Mouse (Mus musculus): ENCODE data around the gene Pdcd5. TPM values are rescaled to one million over a fixed set of nuclear protein-coding genes. Genes with fewer than 3 reads are reported as not detected.

Pdcd5 gene
- 300 and 302 TPM in 2 replicates for polyA plus RNA-seq (2016; fragmentation: Nextera tagmentation; extraction: Ambion mirVana)

- WGBS: under 1% methylated on average over 64 of the region's 64 CpGs
- H3K4me1 ChIP-seq (replicated peaks): peaks cover 9% of the 10 kb centered on the region
- peak; percentile 98 for DNase-seq (ENCODE audit: low spot score)
- H3K27me3 ChIP-seq (ENCODE audit: insufficient read depth, poor library complexity, severe bottlenecking): no peaks in the 10 kb centered on the region
- H3K4me3 ChIP-seq: peak within 1 kb of the TSS; percentile 98
- H3K9me3 ChIP-seq: no peaks in the 10 kb centered on the region
- H3K27ac ChIP-seq: peak within 1 kb of the TSS; percentile 95
- peaks cover 37% of the 10 kb centered on the region for H3K36me3 ChIP-seq
These were observed at the start of gene Pdcd5 for GRCm38 (mm10) chr7:35647101-35647698. TSS of gene Pdcd5 (minus strand) at chr7:35647521.

- DNase-seq (ENCODE audit: low spot score): no peak
- Histone ChIP-seq H3K4me1 (replicated peaks) (peaks cover 17% of the 10 kb centered on the region), H3K4me3 (no peak overlapping the region), H3K27me3 (ENCODE audit: insufficient read depth, poor library complexity, severe bottlenecking) (no peaks in the 10 kb centered on the region), H3K9me3 (no peaks in the 10 kb centered on the region), H3K36me3 (peaks cover 67% of the 10 kb centered on the region), H3K27ac (no peak overlapping the region)
- WGBS: 94% methylated on average over 12 of the region's 12 CpGs
These were observed 45.3 kb upstream of the Pdcd5 start for GRCm38 (mm10) chr7:35692641-35693040.

- H3K27ac ChIP-seq: no peak overlapping the region; the same call in 1 of the 2 replicates
- H3K9me3 ChIP-seq: no peaks in the 10 kb centered on the region
- no peak for DNase-seq (ENCODE audit: low spot score)
- WGBS: 91% methylated on average over 14 of the region's 14 CpGs
- H3K4me1 ChIP-seq (replicated peaks): peaks cover 23% of the 10 kb centered on the region
- H3K27me3 ChIP-seq (ENCODE audit: insufficient read depth, poor library complexity, severe bottlenecking): no peaks in the 10 kb centered on the region
- no peak overlapping the region for H3K4me3 ChIP-seq
- peaks cover 67% of the 10 kb centered on the region for H3K36me3 ChIP-seq
These were observed 44.8 kb upstream of the Pdcd5 start for GRCm38 (mm10) chr7:35692117-35692516.

GRCm38 (mm10) chr7:35688781-35689349 lies 41.5 kb upstream of the Pdcd5 start:
- Histone ChIP-seq H3K36me3 (peaks cover 41% of the 10 kb centered on the region), H3K27ac (no peak overlapping the region), H3K4me1 (replicated peaks) (peaks cover 43% of the 10 kb centered on the region), H3K4me3 (no peak overlapping the region), H3K9me3 (no peaks in the 10 kb centered on the region), H3K27me3 (ENCODE audit: insufficient read depth, poor library complexity, severe bottlenecking) (no peaks in the 10 kb centered on the region)
- DNase-seq (ENCODE audit: low spot score): no peak
- 95% methylated on average over 11 of the region's 11 CpGs for WGBS

- no peak for DNase-seq (ENCODE audit: low spot score)
- Histone ChIP-seq H3K27me3 (ENCODE audit: insufficient read depth, poor library complexity, severe bottlenecking) (no peaks in the 10 kb centered on the region), H3K4me3 (no peak overlapping the region), H3K27ac (no peak overlapping the region), H3K9me3 (0 out of 2 replicates have a peak, but pooled peaks cover 1% of the 10 kb centered on the region), H3K4me1 (replicated peaks) (peaks cover 46% of the 10 kb centered on the region), H3K36me3 (peaks cover 41% of the 10 kb centered on the region)
- WGBS: 60% methylated on average over 9 of the region's 9 CpGs
These were observed 41.0 kb upstream of the Pdcd5 start for GRCm38 (mm10) chr7:35688276-35688675.

GRCm38 (mm10) chr7:35687229-35687628 lies 39.9 kb upstream of the Pdcd5 start:
- Histone ChIP-seq H3K4me1 (replicated peaks) (peaks cover 46% of the 10 kb centered on the region), H3K9me3 (0 out of 2 replicates have a peak, but pooled peaks cover 2% of the 10 kb centered on the region), H3K36me3 (peaks cover 33% of the 10 kb centered on the region), H3K27me3 (ENCODE audit: insufficient read depth, poor library complexity, severe bottlenecking) (no peaks in the 10 kb centered on the region), H3K27ac (peak overlapping the region; percentile 9; the same call in 1 of the 2 replicates), H3K4me3 (peak overlapping the region; percentile 3; the same call in 1 of the 2 replicates)
- 23% methylated on average over 10 of the region's 10 CpGs for WGBS
- DNase-seq (ENCODE audit: low spot score): peak; percentile 32

GRCm38 (mm10) chr7:35686756-35687155 lies 39.4 kb upstream of the Pdcd5 start:
- peak overlapping the region; percentile 3; the same call in 1 of the 2 replicates for H3K4me3 ChIP-seq
- peak overlapping the region; percentile 9; the same call in 1 of the 2 replicates for H3K27ac ChIP-seq
- peaks cover 46% of the 10 kb centered on the region for H3K4me1 ChIP-seq (replicated peaks)

GRCm38 (mm10) chr7:35686216-35686615 lies 38.9 kb upstream of the Pdcd5 start:
- Histone ChIP-seq H3K27me3 (ENCODE audit: insufficient read depth, poor library complexity, severe bottlenecking) (no peaks in the 10 kb centered on the region), H3K4me1 (replicated peaks) (peaks cover 46% of the 10 kb centered on the region)

More at GRCm38 (mm10) chr7:35686756-35687155, 39.4 kb upstream of the Pdcd5 start:
- Histone ChIP-seq H3K36me3 (peaks cover 29% of the 10 kb centered on the region), H3K27me3 (ENCODE audit: insufficient read depth, poor library complexity, severe bottlenecking) (no peaks in the 10 kb centered on the region), H3K9me3 (0 out of 2 replicates have a peak, but pooled peaks cover 3% of the 10 kb centered on the region)
- WGBS: 30% methylated on average over 13 of the region's 13 CpGs
- peak; percentile 52 for DNase-seq (ENCODE audit: low spot score)

GRCm38 (mm10) chr7:35683409-35684122 lies 36.2 kb upstream of the Pdcd5 start:
- Histone ChIP-seq H3K4me3 (no peak overlapping the region), H3K9me3 (0 out of 2 replicates have a peak, but pooled peaks cover 5% of the 10 kb centered on the region), H3K27me3 (ENCODE audit: insufficient read depth, poor library complexity, severe bottlenecking) (no peaks in the 10 kb centered on the region), H3K36me3 (no peaks in the 10 kb centered on the region), H3K4me1 (replicated peaks) (peaks cover 37% of the 10 kb centered on the region), H3K27ac (no peak overlapping the region)
- DNase-seq (ENCODE audit: low spot score): no peak
- WGBS: 75% methylated on average over 6 of the region's 6 CpGs

More at GRCm38 (mm10) chr7:35686216-35686615, 38.9 kb upstream of the Pdcd5 start:
- 71% methylated on average over 11 of the region's 11 CpGs for WGBS
- 0 out of 2 replicates have a peak, but pooled peaks cover 5% of the 10 kb centered on the region for H3K9me3 ChIP-seq
- H3K4me3 ChIP-seq: no peak overlapping the region
- no peak for DNase-seq (ENCODE audit: low spot score)
- 0 out of 2 replicates have a peak overlapping the region, but pooled peaks have one; percentile 35 for H3K27ac ChIP-seq
- peaks cover 23% of the 10 kb centered on the region for H3K36me3 ChIP-seq

GRCm38 (mm10) chr7:35681559-35681958 lies 34.2 kb upstream of the Pdcd5 start:
- no peak overlapping the region for H3K27ac ChIP-seq
- peaks cover 21% of the 10 kb centered on the region for H3K4me1 ChIP-seq (replicated peaks)
- no peak for DNase-seq (ENCODE audit: low spot score)
- H3K36me3 ChIP-seq: no peaks in the 10 kb centered on the region
- WGBS: 77% methylated on average over 3 of the region's 3 CpGs
- no peaks in the 10 kb centered on the region for H3K27me3 ChIP-seq (ENCODE audit: insufficient read depth, poor library complexity, severe bottlenecking)
- peaks cover 15% of the 10 kb centered on the region; the same call in 1 of the 2 replicates for H3K9me3 ChIP-seq
- H3K4me3 ChIP-seq: no peak overlapping the region

GRCm38 (mm10) chr7:35678976-35679375 lies 31.7 kb upstream of the Pdcd5 start:
- peaks cover 4% of the 10 kb centered on the region for H3K4me1 ChIP-seq (replicated peaks)
- H3K27ac ChIP-seq: no peak overlapping the region
- H3K9me3 ChIP-seq: peaks cover 15% of the 10 kb centered on the region; the same call in 1 of the 2 replicates
- H3K27me3 ChIP-seq (ENCODE audit: insufficient read depth, poor library complexity, severe bottlenecking): no peaks in the 10 kb centered on the region
- no peaks in the 10 kb centered on the region for H3K36me3 ChIP-seq
- no peak overlapping the region for H3K4me3 ChIP-seq
- WGBS: 69% methylated on average over 4 of the region's 4 CpGs
- no peak for DNase-seq (ENCODE audit: low spot score)

- H3K4me3 ChIP-seq: no peak overlapping the region
- peaks cover 51% of the 10 kb centered on the region for H3K4me1 ChIP-seq (replicated peaks)
- WGBS: 30% methylated on average over 18 of the region's 18 CpGs
- H3K27me3 ChIP-seq (ENCODE audit: insufficient read depth, poor library complexity, severe bottlenecking): no peaks in the 10 kb centered on the region
- H3K36me3 ChIP-seq: no peaks in the 10 kb centered on the region
- H3K27ac ChIP-seq: peak overlapping the region; percentile 85
- no peaks in the 10 kb centered on the region for H3K9me3 ChIP-seq
- peak; percentile 73 for DNase-seq (ENCODE audit: low spot score)
These were observed 21.0 kb upstream of the Pdcd5 start for GRCm38 (mm10) chr7:35668066-35669041.

Data from hindbrain, embryonic 10.5 days (tissue).